Mouse (Mus musculus) natural killer cell, adult 2 months (primary cell): ENCODE measurements around the gene Zbtb25.

Experiments used
- DNase-seq, 2 experiments: peaks; one replicate each; pipeline ENCODE4 v3.0.0; 2022; ENCODE audit warnings: low spot score in 2 of 2

The Zbtb25 gene

GRCm38 (mm10) chr12:76377059-76377458 is 7.7 kb upstream of the Zbtb25 start:
- DNase-seq: peak in 1 of 2 experiments; percentile 49

- DNase-seq: peak in 1 of 2 experiments; percentile 66
Observed at GRCm38 (mm10) chr12:76376649-76377048, 7.2 kb upstream of the Zbtb25 start.

- no peak for DNase-seq
Observed at GRCm38 (mm10) chr12:76375506-76375905, 6.1 kb upstream of the Zbtb25 start.

- no peak for DNase-seq
Observed at GRCm38 (mm10) chr12:76374911-76375310, 5.5 kb upstream of the Zbtb25 start.

GRCm38 (mm10) chr12:76373991-76374390 is 4.6 kb upstream of the Zbtb25 start:
- no peak for DNase-seq

GRCm38 (mm10) chr12:76372881-76373818 is 3.7 kb upstream of the Zbtb25 start:
- peak; percentile 56 to 60 for DNase-seq

GRCm38 (mm10) chr12:76372046-76372445 is 2.6 kb upstream of the Zbtb25 start:
- DNase-seq: no peak

GRCm38 (mm10) chr12:76370831-76371571 is 1.6 kb upstream of the Zbtb25 start:
- peak; percentile 51 to 64 for DNase-seq

GRCm38 (mm10) chr12:76369978-76370830 is 802 bp upstream of the Zbtb25 start, which contains the start of gene Zbtb1:
Zbtb1 (plus strand) TSS chr12:76370266.
- DNase-seq: peak; percentile 82 to 85

- DNase-seq: no peak
Observed at GRCm38 (mm10) chr12:76368790-76369205, 604 bp downstream of the Zbtb25 start.

GRCm38 (mm10) chr12:76368201-76368789 is 1.1 kb downstream of the Zbtb25 start:
- DNase-seq: no peak

GRCm38 (mm10) chr12:76367096-76367995 is 2.1 kb downstream of the Zbtb25 start:
- DNase-seq: peak in 1 of 2 experiments; percentile 35

- DNase-seq: no peak
Observed at GRCm38 (mm10) chr12:76366276-76366675, 3.1 kb downstream of the Zbtb25 start.

GRCm38 (mm10) chr12:76362303-76362676 is 7.1 kb downstream of the Zbtb25 start:
- peak; percentile 51 to 71 for DNase-seq

- no peak for DNase-seq
Observed at GRCm38 (mm10) chr12:76361405-76362302, 7.7 kb downstream of the Zbtb25 start.

- DNase-seq: no peak
Observed at GRCm38 (mm10) chr12:76360868-76361267, 8.5 kb downstream of the Zbtb25 start.

GRCm38 (mm10) chr12:76349680-76350220 is 19.7 kb downstream of the Zbtb25 start:
- no peak for DNase-seq

- peak in 1 of 2 experiments; percentile 47 for DNase-seq
Observed at GRCm38 (mm10) chr12:76345759-76346455, 23.5 kb downstream of the Zbtb25 start.
